Mouse (Mus musculus) CH12.LX (cell line): Measurements from ENCODE around the gene Slc16a4.

Experiments used
- CTCF ChIP-seq, 2 experiments: IDR thresholded peaks in 1 of 2; conservative IDR thresholded peaks in 1 of 2; 2 replicates each; pipeline ENCODE4 v1.5.1; 2011 to 2012; ENCODE audit warnings: low read depth in 2 of 2, low read length in 2 of 2, improper control_type of control experiment in 1 of 2, inconsistent platforms in 1 of 2, mild to moderate bottlenecking in 1 of 2, moderate library complexity in 1 of 2
- EP300 ChIP-seq: IDR thresholded peaks from 2 replicates; pipeline ENCODE4 v1.6.1; 2011; ENCODE audit warnings: low read length, improper control_type of control experiment
- MEF2A ChIP-seq: IDR thresholded peaks from 2 replicates; pipeline ENCODE4 v1.6.1; 2014; ENCODE audit warnings: low read depth, mild to moderate bottlenecking, inconsistent platforms, low read length, improper control_type of control experiment, borderline replicate concordance
- MYC ChIP-seq: IDR thresholded peaks from 2 replicates; pipeline ENCODE4 v1.6.1; 2011; ENCODE audit warnings: low read depth, mild to moderate bottlenecking, improper control_type of control experiment, low read length
- POLR2A ChIP-seq: IDR thresholded peaks from 2 replicates; pipeline ENCODE4 v1.6.1; 2011; ENCODE audit warnings: low read depth, mild to moderate bottlenecking, improper control_type of control experiment, low read length
- POLR2AphosphoS2 ChIP-seq: IDR thresholded peaks from 2 replicates; pipeline ENCODE4 v1.6.1; 2011; ENCODE audit warnings: low read depth, low read length, improper control_type of control experiment
- SMC3 ChIP-seq: IDR thresholded peaks from 2 replicates; pipeline ENCODE4 v1.6.1; 2011; ENCODE audit warnings: low read depth, low read length, improper control_type of control experiment
- ZC3H11A ChIP-seq: IDR thresholded peaks from 2 replicates; pipeline ENCODE4 v1.6.1; 2012; ENCODE audit warnings: low read depth, mild to moderate bottlenecking, inconsistent platforms, low read length, improper control_type of control experiment

GRCm38 (mm10) chr3:107275351-107275750 lies 15.7 kb upstream of the Slc16a4 start:
- TF ChIP-seq MYC (no peak), MEF2A (no peak), POLR2A (no peak), CTCF (conservative IDR thresholded peaks at IDR 0.05 in 1 of 2, IDR thresholded peaks at IDR 0.05 in 1 of 2; ENCODE audit: low read depth in 2 of 2, low read length in 2 of 2) (no peak), SMC3 (no peak), EP300 (no peak), POLR2AphosphoS2 (no peak), ZC3H11A (no peak)
